Mouse (Mus musculus) heart, embryonic 16.5 days (tissue): ENCODE data around the gene Ogfr. TPM values are rescaled to one million over a fixed set of nuclear protein-coding genes. Genes with fewer than 3 reads are reported as not detected.
A peak's percentile ranks its signal among the peaks of the same experiment; 100 is the strongest.

Source experiments
- ATAC-seq: fragments of 200-750 bp; cut with Nextera tagmentation; replicated peaks from 2 replicates; pipeline ENCODE4 v1.8.0; 2017; ENCODE audit warnings: moderate number of reproducible peaks; ENCODE audit not compliant: insufficient read depth, low FRiP score; ENCODE audit errors: extremely low read depth
- H3K27ac ChIP-seq: fragments of 300-500 bp; sonication (generic); 2 replicates; pipeline ENCODE4 v1.5.1; 2014; ENCODE audit warnings: mild to moderate bottlenecking, low read length, control low read depth, moderate library complexity
- H3K27me3 ChIP-seq: fragments of 300-500 bp; sonication (generic); 2 replicates; pipeline ENCODE4 v1.6.1; 2014; ENCODE audit warnings: low read length, mixed read lengths; ENCODE audit not compliant: control insufficient read depth, insufficient read depth
- H3K36me3 ChIP-seq: fragments of 300-500 bp; sonication (generic); 2 replicates; pipeline ENCODE4 v1.6.1; 2014; ENCODE audit not compliant: control insufficient read depth, insufficient read depth
- H3K4me1 ChIP-seq: fragments of 300-500 bp; sonication (generic); 2 replicates; pipeline ENCODE4 v1.6.1; 2014; ENCODE audit warnings: low read length, mixed read lengths; ENCODE audit not compliant: control insufficient read depth, insufficient read depth
- H3K4me2 ChIP-seq: fragments of 300-500 bp; sonication (generic); 2 replicates; pipeline ENCODE4 v1.6.1; 2014; ENCODE audit warnings: low read depth, mild to moderate bottlenecking, control low read depth, low read length
- H3K4me3 ChIP-seq: fragments of 300-500 bp; sonication (generic); 2 replicates; pipeline ENCODE4 v1.5.1; 2014; ENCODE audit warnings: mild to moderate bottlenecking, control low read depth, low read length
- H3K9ac ChIP-seq: fragments of 300-500 bp; sonication (generic); 2 replicates; pipeline ENCODE4 v1.6.1; 2014; ENCODE audit warnings: low read length, control low read depth
- H3K9me3 ChIP-seq: fragments of 300-500 bp; sonication (generic); replicated peaks from 2 replicates; pipeline ENCODE4 v1.6.1; 2016; ENCODE audit warnings: low read length; ENCODE audit not compliant: control insufficient read depth
- WGBS: fragments of 180-500 bp; shearing (Covaris S2); extraction: QIAGEN DNeasy Blood & Tissue Kit; methylation state at CpG from one replicate; pipeline ENCODE4 v1.1.7; 2014; 5-methylcytosine and 5-hydroxymethylcytosine counted together
- polyA plus RNA-seq: library from polyadenylated mRNA; unstranded; fragments of >200 nt; fragmentation: Nextera tagmentation; extraction: Ambion mirVana; gene quantifications from 2 replicates; pipeline ENCODE4 v1.2.1, GENCODE M21; 2015

Ogfr gene
- 47.3 and 53.0 TPM in 2 replicates for polyA plus RNA-seq

DNA sequence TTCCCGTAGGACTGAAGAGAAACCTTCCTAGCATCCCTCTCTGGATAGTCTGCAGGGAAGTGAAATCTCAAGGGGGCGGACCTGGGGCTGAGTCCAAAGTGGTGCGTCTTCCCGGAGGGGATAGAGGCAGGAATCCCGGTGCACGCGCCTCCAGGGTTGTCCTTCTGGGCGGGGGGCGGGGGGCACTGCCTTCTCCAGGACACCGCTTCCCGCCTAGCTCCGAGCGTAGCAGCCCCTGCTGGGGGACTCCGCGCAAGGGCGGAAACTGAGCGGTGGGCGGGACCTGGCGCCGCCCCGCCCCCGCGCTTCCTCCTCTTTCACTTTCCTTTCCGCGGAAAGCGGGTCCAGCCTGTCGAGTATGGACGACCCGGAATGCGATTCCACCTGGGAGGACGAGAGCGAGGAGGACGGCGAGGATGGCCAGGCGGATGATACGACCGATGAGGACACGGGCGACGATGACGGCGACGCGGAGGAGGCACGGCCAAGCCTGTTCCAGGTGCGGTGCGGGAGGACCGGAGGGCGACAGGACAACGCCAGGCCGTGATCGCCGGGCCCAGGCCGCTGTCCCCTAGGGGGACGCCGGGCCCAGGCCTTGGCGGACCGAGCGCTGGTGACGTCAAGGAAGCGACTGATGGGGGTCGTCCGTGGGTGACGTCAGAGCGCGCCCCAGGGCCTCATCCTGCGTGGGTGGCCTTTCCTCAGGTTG, at the start of gene Ogfr:
Gene Ogfr, plus strand, starts transcription at position 123 of the 709 bp plus-strand sequence.
- peaks cover 8% of the 10 kb centered on the region for H3K4me1 ChIP-seq
- peaks cover 34% of the 10 kb centered on the region for H3K36me3 ChIP-seq
- peak within 1 kb of the TSS; percentile 83 for H3K27ac ChIP-seq
- peak; percentile 94 for ATAC-seq
- peak within 1 kb of the TSS; percentile 78 for H3K4me3 ChIP-seq
- peak within 1 kb of the TSS; percentile 89 for H3K9ac ChIP-seq
- no peaks in the 10 kb centered on the region for H3K9me3 ChIP-seq
- peak within 1 kb of the TSS; percentile 83 for H3K4me2 ChIP-seq
- H3K27me3 ChIP-seq = no peaks in the 10 kb centered on the region
- WGBS = under 1% methylated on average over 66 of the region's 67 CpGs

GRCm38 (mm10) chr2:180543675-180544074, 45.4 kb upstream of the Ogfr start:
- no peak overlapping the region for H3K9ac ChIP-seq
- no peak overlapping the region for H3K4me3 ChIP-seq
- H3K9me3 ChIP-seq = no peaks in the 10 kb centered on the region
- ATAC-seq = no peak
- no peaks in the 10 kb centered on the region for H3K36me3 ChIP-seq
- no peak overlapping the region for H3K27ac ChIP-seq
- no peak overlapping the region for H3K4me2 ChIP-seq
- H3K27me3 ChIP-seq = no peaks in the 10 kb centered on the region
- WGBS = 81% methylated on average over 2 of the region's 2 CpGs
- no peaks in the 10 kb centered on the region for H3K4me1 ChIP-seq

- Histone ChIP-seq H3K27ac (no peak overlapping the region), H3K27me3 (no peaks in the 10 kb centered on the region), H3K4me2 (no peak overlapping the region), H3K36me3 (no peaks in the 10 kb centered on the region), H3K9me3 (no peaks in the 10 kb centered on the region), H3K9ac (no peak overlapping the region), H3K4me3 (no peak overlapping the region), H3K4me1 (no peaks in the 10 kb centered on the region)
- ATAC-seq = no peak
- 71% methylated on average over 18 of the region's 18 CpGs for WGBS
These were observed 44.0 kb upstream of the Ogfr start for GRCm38 (mm10) chr2:180545046-180545445.

GRCm38 (mm10) chr2:180547384-180548106, 41.5 kb upstream of the Ogfr start:
- no peak for ATAC-seq
- Histone ChIP-seq H3K9me3 (no peaks in the 10 kb centered on the region), H3K9ac (no peak overlapping the region), H3K27me3 (no peaks in the 10 kb centered on the region), H3K4me2 (no peak overlapping the region), H3K4me3 (no peak overlapping the region), H3K4me1 (no peaks in the 10 kb centered on the region), H3K27ac (no peak overlapping the region), H3K36me3 (no peaks in the 10 kb centered on the region)
- WGBS = 29% methylated on average over 8 of the region's 8 CpGs

- H3K27ac ChIP-seq = no peak overlapping the region
- no peak for ATAC-seq
- H3K4me3 ChIP-seq = no peak overlapping the region
- H3K9me3 ChIP-seq = no peaks in the 10 kb centered on the region
- H3K4me1 ChIP-seq = no peaks in the 10 kb centered on the region
- H3K36me3 ChIP-seq = no peaks in the 10 kb centered on the region
- no peak overlapping the region for H3K9ac ChIP-seq
- H3K27me3 ChIP-seq = no peaks in the 10 kb centered on the region
- 69% methylated on average over 3 of the region's 3 CpGs for WGBS
- no peak overlapping the region for H3K4me2 ChIP-seq
These were observed 36.7 kb upstream of the Ogfr start for GRCm38 (mm10) chr2:180552340-180552739.

- no peaks in the 10 kb centered on the region for H3K4me1 ChIP-seq
- H3K27ac ChIP-seq = no peak overlapping the region
- no peak overlapping the region for H3K9ac ChIP-seq
- WGBS = 54% methylated on average over 3 of the region's 3 CpGs
- no peaks in the 10 kb centered on the region for H3K36me3 ChIP-seq
- H3K9me3 ChIP-seq = peaks cover under 1% of the 10 kb centered on the region; the same call in 1 of the 2 replicates
- ATAC-seq = no peak
- no peaks in the 10 kb centered on the region for H3K27me3 ChIP-seq
- no peak overlapping the region for H3K4me3 ChIP-seq
- H3K4me2 ChIP-seq = no peak overlapping the region
These were observed 33.8 kb upstream of the Ogfr start for GRCm38 (mm10) chr2:180555219-180555618.

DNA sequence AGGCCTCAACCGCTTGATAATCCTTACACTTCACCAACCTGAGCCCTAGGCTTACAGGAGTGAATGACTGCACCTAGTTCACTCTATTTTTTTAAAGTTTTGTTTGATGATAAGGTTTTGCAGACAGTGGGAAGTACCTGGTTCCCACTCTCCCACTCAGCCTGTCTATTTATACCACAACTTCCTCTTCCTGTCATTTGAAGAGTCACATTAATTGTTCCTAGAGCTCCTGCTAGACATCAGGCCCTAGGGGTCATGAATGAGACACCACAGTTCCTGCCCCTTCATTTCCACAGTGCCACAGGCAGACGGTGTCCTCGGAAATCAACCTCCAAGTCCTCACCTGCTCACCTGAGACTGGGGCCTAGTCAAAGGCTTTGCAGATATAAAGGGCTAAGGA, 32.6 kb upstream of the Ogfr start:
- Histone ChIP-seq H3K9ac (no peak overlapping the region), H3K27ac (no peak overlapping the region), H3K4me2 (no peak overlapping the region), H3K9me3 (peaks cover 2% of the 10 kb centered on the region; the same call in 1 of the 2 replicates), H3K4me3 (no peak overlapping the region), H3K36me3 (no peaks in the 10 kb centered on the region), H3K4me1 (no peaks in the 10 kb centered on the region), H3K27me3 (no peaks in the 10 kb centered on the region)
- ATAC-seq = no peak
- 68% methylated on average over 3 of the region's 3 CpGs for WGBS

- H3K4me3 ChIP-seq = no peak overlapping the region
- peaks cover 5% of the 10 kb centered on the region; the same call in 1 of the 2 replicates for H3K27me3 ChIP-seq
- WGBS = 50% methylated on average over 5 of the region's 5 CpGs
- H3K36me3 ChIP-seq = no peaks in the 10 kb centered on the region
- no peak for ATAC-seq
- no peak overlapping the region for H3K9ac ChIP-seq
- no peak overlapping the region for H3K27ac ChIP-seq
- no peak overlapping the region for H3K4me2 ChIP-seq
- peaks cover 2% of the 10 kb centered on the region; the same call in 1 of the 2 replicates for H3K9me3 ChIP-seq
- H3K4me1 ChIP-seq = no peaks in the 10 kb centered on the region
These were observed 28.8 kb upstream of the Ogfr start for GRCm38 (mm10) chr2:180560245-180560644.

DNA sequence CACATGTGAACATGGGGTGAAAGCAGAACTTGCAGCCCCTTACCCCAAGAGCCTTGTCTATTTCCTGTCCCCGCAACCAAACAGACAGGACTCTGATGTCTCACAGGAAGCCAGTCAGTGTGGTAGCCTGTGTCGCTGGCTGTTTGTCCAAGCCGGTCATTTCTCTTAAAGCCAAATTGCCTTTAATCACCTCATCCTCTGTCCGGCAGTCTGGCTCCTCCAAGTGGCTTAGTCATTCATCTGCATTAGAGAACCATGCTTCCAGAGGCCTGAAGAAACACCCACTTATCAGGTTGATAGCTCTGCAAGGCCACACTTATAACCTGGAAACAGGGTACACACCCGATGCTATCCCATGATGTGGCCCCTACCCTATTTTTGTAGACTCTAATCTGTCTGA, 26.9 kb upstream of the Ogfr start:
- H3K4me1 ChIP-seq = no peaks in the 10 kb centered on the region
- no peak overlapping the region for H3K4me3 ChIP-seq

More for the DNA sequence above, 26.9 kb upstream of the Ogfr start:
- whole genome bisulfite sequencing = 43% methylated on average over 5 of the region's 5 CpGs
- Histone ChIP-seq H3K36me3 (no peaks in the 10 kb centered on the region), H3K9ac (no peak overlapping the region), H3K4me2 (no peak overlapping the region), H3K27me3 (peaks cover 9% of the 10 kb centered on the region), H3K27ac (no peak overlapping the region), H3K9me3 (peaks cover 2% of the 10 kb centered on the region; the same call in 1 of the 2 replicates)
- ATAC-seq = no peak
